Mouse (Mus musculus) adrenal gland, adult 2 months (tissue): Measurements from ENCODE around the gene Klf2. TPM values are rescaled to one million over a fixed set of nuclear protein-coding genes. Genes with fewer than 3 reads are reported as not detected.

Experiments
- DNase-seq: peaks from one replicate; pipeline ENCODE4 v3.0.0; 2021
- long read RNA-seq: library from polyadenylated mRNA; stranded (forward); transcript quantifications from one replicate; pipeline ENCODE4 v2.0.0, GENCODE M21; 2021
- polyA plus RNA-seq: library from polyadenylated mRNA; depleted of rRNA; stranded (reverse); fragments of >200 nt; gene quantifications from 2 replicates; pipeline ENCODE4 v1.2.3, GENCODE M21; 2012; rRNA removed
- total RNA-seq, 2 experiments: library from RNA; stranded (reverse); gene quantifications; 2 replicates each; pipeline ENCODE4 v1.2.3; 2021

Klf2 gene
- 10 to 100 TPM; 34.4 to 53.0 TPM for total RNA-seq
- 94.5 and 128 TPM in 2 replicates for polyA plus RNA-seq
- long read RNA-seq, transcript Klf2-201 (3 exons, 1,847 nt): major isoform, 44 of 49 reads
- long read RNA-seq, partial matches to known transcripts: 5 of 49 reads
- long read RNA-seq, other reads (novel, unspliced or antisense): 0 of 49 reads

GRCm38 (mm10) chr8:72318801-72319322 lies at the start of gene Klf2:
Gene Klf2 (plus strand): TSS chr8:72319033.
- DNase-seq: peak; percentile 98

DNA sequence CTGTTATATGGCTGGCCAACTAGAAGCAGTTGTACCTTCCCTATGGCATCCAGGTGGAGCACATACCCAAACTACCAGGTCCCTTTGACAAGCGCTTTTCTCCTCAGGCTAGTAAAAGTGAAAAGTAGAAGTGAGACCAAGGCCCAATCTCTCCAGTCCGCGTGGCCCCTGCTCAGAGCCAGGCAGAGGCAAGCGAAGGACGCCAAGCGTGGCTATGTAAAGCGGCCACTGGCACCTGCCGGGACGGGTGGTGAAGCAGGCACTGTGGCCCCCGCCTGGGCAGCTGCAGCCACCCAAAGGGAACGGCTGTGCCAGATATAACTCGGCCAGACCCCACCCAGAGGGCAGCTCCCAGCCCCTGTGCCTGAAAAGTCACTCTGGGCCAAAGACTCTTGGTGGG lies 48.2 kb upstream of the Klf2 start:
- DNase-seq: no peak

DNA sequence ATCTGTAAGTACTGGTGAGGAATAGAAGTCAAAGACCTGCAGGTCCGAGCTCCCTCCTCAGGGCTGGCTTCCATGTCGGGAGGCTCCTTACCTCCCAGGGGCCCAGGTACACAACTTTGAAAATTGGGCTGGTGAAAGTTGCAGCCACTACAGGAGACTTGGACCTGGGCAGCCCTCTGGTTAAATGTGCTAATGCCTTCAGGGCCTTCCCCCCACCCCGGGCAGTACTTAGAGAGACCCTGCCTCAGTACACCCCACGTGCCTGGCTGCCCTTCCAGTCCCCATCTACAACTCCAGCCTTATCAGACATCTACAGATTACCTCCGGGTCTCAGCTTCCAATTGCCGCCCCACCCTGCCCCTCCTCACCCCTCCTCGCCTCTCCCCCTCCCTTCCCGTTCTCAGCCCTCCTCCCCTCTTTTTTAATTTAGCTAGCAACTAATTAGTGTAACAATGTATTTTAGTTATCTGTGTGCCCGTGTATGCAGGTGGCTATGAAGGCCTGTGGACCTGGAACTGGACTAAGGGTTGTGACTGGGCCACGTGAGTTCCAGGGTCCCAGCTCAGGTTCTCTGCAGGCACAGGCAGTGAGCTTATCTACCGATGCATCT lies 47.7 kb upstream of the Klf2 start:
- DNase-seq: no peak

DNA sequence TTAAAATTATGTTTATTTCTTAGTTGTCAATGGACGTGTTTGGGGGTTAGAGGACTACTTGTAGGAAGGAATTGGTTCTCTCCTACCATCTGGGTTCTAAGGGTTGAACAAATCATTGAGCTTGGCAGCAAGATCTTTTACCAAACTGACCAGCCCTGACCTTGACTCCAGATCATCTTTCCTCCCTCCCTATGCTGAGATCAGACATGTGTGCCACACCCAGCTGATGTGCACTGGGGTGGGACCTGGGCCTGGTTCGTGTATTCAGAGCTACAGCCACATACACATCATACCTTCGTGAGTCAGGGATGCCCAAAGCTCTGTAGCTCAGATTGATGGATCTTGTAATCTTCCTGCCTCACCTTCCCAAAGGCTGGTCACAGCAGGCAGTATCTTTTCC lies 47.1 kb upstream of the Klf2 start:
- peak; percentile 38 for DNase-seq

GRCm38 (mm10) chr8:72272361-72272760 lies 46.5 kb upstream of the Klf2 start:
- peak; percentile 74 for DNase-seq

GRCm38 (mm10) chr8:72273111-72273770 lies 45.6 kb upstream of the Klf2 start:
- DNase-seq: no peak

DNA sequence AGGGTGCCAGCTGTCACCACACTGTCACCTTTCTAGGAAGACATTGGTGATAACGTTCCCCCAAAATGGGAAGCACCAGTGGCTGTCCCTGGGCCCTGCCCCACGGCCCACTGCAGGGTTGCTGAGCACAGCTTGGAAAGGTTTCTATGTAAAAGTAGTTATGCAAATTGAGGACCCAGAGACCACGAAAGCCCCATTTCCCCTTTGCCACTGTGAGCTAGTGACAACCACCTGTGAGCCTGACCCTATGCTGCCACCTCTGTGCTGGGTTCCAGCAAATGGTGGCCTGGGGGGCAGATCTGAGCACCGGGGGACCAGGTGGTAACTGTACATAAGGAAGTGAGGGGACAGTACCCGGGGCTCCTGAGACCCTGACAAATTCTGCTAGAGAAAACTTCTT lies 45.0 kb upstream of the Klf2 start:
- no peak for DNase-seq

GRCm38 (mm10) chr8:72277244-72277643 lies 41.6 kb upstream of the Klf2 start:
- DNase-seq: no peak

DNA sequence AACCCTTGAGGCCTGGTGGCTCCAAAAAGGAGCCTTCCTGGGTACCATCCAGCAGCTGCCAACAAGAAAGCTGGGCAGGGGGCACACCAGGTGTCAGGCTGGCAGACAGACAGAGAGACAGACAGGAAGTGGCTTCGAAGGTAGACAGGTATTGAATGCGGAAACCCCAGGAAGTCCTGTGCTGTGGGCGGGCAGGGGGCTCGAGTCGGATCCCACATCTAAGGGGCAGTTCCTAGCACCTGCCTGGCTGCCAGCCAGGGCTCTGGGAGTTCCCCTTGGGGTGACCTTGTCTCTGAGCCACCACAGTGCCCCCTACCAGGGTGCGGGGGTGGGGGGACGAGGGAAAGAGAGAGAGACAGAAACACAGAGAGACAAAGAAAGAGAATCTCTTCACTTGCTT lies 39.7 kb upstream of the Klf2 start:
- DNase-seq: no peak

DNA sequence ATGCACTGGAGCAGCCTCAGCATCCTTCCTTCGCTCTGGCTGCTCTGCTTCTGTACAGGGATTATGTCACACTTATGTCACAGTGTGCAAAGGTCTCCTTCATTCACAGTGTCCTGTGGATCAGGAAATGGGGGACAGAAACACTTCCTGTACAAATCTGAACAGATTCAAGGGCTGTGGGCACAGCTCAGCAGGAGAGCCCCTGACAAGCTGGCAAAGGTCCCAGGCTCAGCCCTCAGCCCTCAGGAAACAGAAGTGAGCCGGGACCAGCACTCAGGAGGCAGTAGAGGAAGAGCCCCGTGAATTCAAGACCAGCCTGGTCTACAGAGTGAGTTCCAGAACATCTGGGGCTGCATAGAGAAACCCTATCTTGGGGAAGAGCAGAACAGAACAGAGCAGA lies 37.2 kb upstream of the Klf2 start:
- DNase-seq: peak; percentile 49

DNA sequence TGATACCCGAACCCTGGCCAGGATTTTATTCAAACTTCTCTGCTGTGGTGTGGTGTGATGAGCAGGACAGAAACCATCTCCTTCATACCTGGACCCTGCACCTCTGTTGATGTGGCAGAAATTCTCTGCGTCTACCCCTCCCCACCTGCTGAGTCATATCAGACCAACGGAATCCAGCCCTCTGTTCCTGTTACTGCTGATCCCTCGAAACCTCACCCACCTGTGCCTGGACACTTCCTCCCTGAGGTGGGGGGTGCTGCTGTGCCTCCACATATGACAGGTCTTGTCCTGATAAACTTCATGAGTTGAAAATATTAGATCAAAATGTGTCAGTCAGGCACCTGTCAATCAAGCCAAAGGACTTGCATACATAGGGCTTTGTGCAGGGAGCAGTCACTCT lies 33.5 kb upstream of the Klf2 start:
- no peak for DNase-seq

- no peak for DNase-seq
Measured at GRCm38 (mm10) chr8:72289051-72289450, 29.8 kb upstream of the Klf2 start.

DNA sequence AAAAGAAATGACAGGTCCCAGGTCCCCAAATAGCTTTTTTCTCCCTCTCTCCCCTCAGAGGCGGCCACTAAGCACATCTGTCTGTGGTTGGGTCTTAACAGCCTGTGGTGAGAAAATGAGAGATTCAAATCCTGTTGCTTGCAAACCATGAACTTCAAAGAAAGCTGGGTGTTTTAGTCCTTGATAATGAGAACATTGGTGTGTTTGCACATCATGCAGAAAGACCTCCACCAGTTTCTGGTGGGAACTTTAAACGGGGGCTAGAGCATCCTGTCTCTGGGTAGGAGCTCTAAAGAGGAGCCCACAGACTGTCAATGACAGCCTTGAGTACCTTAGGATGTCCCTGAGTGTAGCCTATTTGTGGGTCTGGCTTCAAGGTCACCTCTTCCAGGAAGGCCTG lies 27.7 kb upstream of the Klf2 start:
- DNase-seq: no peak

- no peak for DNase-seq
Measured at GRCm38 (mm10) chr8:72293309-72293708, 25.5 kb upstream of the Klf2 start.

GRCm38 (mm10) chr8:72295125-72295524 lies 23.7 kb upstream of the Klf2 start:
- DNase-seq: no peak

GRCm38 (mm10) chr8:72295679-72296078 lies 23.2 kb upstream of the Klf2 start:
- DNase-seq: peak; percentile 86

DNA sequence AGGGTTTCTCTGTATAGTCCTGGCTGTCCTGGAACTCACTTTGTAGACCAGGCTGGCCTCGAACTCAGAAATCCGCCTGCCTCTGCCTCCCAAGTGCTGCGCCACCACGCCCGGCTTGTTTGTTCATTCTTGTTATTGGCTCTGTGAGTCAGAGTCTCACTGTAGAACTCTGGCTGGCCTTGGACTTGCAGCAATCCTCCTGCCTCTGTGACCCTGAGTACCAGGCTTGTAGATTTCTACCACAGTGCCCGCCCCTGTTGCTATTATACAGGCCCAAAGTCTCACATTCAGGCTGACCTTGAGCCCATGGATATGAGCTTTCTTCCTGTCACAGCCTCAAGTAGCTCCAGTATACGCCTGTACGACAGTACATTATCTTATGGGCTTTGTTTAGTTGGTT lies 22.3 kb upstream of the Klf2 start:
- peak; percentile 56 for DNase-seq

- no peak for DNase-seq
Measured at GRCm38 (mm10) chr8:72298928-72299327, 19.9 kb upstream of the Klf2 start.

DNA sequence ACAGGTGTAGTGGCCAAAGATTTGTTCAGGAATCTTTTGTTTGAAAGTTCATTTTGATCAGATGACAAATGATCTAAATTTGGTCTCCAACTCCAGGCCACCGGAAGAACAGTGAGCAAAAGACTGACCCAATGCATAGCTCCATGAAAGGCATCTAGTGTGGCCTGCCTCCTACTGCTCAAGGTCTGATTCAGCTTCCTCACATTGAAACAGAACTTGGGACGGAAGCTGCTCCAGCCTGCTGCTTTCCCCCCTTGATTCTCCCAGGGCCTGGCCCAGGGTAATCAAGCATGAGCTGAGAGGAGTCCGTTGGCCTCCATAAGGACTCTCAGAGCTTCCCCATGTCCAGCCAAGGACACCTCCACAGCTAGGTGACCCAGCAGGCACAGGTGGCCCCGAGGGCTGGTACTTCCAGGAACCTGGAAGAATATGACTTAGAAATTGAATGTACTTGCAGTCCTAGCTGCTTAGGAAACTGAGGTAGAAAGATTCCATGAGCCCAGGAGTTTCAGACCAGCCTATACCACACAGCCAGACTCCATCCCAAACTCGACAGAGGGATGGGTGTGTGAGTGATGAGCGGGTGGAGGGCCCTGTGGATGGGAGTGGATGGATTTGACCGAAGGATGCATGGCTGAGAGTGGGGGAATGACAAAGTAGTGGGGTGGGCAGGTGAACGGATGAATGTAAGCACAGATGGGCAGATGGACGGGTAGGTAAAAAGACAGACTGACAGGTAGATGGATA lies 18.0 kb upstream of the Klf2 start:
- DNase-seq: no peak

DNA sequence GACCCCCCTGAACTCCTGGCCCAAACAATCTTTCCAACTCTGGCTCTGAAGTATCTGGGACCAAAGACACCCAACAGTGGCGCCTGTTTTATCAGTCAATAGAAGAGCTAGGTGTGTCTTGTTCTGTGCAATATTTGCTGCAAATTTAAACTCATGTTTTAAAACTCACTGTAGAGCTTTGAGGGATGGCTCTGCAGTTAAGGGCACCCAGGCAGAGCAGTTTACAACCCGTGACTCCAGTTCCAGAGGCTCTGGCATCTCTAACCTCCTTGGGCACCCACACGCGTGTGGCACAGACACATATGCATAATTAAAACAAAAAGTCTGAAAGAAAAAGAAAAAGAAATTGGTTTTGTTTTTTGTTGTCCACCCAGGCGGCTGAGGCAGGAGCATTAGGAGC lies 17.3 kb upstream of the Klf2 start:
- DNase-seq: no peak

DNA sequence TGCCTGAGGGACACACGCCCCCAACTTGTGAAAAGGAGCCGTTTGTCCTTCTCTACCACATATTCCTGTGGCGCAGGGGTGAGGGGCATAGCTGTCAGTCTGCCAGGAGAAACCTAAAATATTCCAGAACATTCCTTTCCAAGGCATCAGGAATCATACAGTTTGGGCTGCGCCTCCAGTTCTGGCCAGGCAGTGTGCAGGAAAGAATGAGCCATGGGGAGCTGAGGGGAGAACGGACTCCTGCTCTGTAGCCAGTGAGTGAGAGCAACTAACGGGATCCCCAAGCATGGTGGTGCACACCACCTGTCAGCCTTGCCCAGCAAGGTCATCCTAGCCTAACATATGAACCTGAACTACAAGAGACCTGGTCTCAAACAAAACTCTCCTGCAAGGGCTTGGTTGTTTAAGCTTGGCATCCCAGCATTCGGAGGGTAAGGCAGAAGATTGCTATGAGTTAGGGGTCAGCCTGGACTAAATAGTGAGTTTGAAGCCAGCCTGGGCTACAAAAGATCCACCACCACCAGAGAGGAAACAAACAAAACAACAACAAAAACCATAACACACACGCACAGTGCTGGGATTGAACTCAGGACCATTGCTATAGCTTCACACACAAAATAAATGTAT lies 15.7 kb upstream of the Klf2 start:
- DNase-seq: peak; percentile 30

DNA sequence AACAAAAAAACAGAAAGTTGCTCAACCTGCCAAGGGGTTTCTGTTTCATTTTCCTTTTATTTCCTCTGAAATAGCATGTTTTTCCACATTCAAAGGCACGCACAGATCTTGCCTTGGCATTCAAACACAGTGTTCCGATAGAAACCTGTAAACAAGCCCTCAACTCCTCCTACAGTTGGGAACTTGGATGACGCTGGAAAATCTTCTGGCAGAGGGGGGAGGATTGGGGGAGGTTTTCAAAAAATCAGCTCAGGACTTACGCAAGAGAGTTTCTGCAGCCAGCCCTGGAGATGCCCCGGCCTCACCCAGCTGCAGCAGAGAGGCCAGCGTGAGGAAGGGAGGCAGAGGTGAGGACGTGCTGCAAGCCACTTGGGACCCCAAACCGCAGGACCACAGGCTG lies 15.2 kb upstream of the Klf2 start:
- DNase-seq: peak; percentile 86
